Mouse (Mus musculus) kidney, postnatal 10 days (tissue): ENCODE results near the gene Epn2.
"Not testable (repeated sequence)": the region's sequence is repeated elsewhere in the genome, so short reads cannot be mapped to it uniquely, and the experiment has no call there.

Source experiments
- DNase-seq: peaks from one replicate; pipeline ENCODE4 v3.0.0; 2021; ENCODE audit warnings: mixed read lengths

Gene Epn2

DNA sequence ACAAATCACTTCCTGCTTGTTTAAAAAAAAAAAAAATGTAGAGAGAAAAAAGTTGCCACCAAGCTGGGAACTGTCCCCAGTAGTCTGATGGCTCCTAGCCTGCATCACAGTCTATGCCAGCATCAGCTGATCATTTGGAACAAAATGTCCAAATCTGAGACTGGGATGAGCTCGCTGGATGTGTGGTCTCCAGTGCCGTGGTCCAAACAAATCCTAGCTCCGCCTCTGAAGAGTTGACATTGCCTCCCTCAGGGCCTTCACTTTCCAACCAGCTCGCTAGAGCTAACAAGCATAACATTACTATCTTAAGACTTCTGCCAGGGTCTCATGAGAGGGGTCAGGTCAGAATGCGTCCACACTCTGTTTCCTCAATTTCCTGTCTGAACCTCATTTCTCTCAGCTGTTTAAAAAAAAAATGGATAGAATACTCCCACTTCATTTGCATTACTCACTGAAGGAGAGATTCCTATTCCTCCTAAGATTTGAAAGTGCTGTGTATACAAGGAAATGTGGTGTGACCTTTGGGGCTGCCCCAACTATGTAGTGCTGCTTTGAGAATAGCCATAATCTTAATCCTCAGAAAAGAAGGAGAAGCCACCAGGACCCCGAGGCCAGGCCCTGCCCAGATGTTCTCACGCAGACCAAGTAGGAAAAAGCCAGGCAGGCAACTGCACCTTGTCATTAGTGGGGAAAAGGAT, 11.2 kb upstream of the Epn2 start:
- peak; percentile 66 for DNase-seq

DNA sequence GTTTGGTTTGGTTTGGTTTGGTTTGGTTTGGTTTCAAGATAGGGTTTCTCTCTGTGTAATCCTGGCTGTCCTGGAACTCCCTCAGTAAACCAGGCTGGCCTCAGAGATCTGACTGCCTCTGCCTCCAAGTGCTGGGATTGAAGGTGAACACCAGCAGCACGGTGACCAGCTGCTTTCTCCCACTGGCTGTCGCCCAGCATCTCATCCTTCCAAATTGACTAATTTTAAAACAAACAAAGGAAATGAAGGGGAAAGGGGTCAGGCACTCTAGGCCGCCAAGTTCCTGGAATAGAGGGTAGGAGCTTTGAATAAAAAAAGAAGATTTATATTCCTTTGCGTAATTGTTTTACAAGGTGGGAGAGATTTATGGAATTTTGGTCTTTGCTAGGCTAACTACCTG, 5.9 kb upstream of the Epn2 start:
- peak; percentile 47 for DNase-seq

DNA sequence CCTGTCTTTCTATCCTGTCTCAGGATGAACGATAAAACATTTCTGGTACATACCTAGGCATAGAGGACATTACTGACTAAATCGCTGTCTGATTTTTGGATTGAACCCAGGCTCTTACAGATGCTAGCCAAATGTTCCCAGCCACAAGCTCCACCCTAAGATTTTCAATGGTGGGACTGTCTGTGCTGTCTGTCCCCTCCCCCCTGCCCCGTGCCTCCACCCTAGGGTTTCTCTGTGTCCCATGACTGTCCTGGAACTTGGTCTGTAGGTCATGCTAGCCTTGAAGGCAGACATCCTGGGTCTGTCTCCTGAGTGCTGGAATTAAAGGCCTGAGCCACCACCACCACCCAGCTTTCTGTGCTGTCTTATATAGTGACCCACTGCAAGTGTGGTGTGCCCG, 5.3 kb upstream of the Epn2 start:
- no peak for DNase-seq

DNA sequence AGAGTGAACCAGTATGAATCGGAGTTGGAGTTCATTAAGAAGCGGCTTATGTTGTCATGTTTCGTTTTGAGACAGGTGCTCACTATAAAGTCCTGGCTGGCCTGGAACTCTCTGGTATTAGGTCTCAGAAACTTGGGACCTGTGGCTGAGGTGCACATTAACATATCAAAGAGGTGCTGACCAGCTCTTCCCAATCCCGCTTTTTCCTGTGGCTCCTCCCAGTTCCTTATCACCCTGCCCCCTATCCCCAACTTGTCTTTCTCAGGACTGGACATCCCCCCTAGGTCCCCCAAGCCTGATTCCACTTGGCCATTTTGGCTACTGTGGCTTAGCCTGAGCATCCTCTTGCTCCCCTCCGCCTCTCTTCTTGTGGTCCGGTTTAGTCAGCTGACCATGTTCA, 4.6 kb upstream of the Epn2 start:
- DNase-seq = no peak

DNA sequence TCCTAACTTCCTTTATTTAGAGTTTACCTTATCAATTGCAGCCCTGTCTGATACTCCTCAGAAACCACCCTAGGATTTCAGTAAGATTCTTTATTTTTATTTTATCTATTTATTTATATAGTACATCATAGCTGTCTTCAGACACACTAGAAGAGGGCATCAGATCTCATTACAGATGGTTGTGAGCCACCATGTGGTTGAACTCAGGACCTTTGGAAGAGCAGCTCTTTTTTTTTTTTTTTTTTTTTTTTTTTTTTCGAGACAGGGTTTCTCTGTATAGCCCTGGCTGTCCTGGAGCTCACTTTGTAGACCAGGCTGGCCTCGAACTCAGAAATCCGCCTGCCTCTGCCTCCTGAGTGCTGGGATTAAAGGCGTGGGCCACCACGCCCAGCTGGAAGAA, 3.3 kb upstream of the Epn2 start:
- not testable (repeated sequence) for DNase-seq

DNA sequence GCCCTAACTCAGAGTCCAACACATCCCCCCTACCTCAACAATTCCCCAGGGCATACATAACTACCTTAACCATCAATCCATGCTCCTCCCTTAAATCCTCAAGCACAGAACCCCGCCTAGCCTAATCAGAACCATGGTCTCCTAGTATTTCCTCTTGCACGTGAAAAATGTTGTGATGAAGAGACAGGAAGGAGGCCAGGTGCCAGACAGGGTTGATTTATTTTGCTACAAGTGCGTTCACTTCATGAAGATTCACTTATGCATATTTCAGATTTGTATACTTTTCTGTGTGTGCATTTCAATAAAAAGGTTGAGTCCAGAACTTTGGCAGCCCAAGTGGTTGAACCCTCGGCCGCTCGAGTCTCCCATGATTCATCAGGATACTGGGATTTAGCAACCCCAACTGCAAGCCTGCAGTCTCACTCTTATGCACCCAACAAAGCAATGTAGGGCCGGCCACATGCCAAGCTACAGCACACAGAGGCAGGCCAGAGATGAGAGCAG, 443 bp upstream of the Epn2 start:
- peak; percentile 50 for DNase-seq

DNA sequence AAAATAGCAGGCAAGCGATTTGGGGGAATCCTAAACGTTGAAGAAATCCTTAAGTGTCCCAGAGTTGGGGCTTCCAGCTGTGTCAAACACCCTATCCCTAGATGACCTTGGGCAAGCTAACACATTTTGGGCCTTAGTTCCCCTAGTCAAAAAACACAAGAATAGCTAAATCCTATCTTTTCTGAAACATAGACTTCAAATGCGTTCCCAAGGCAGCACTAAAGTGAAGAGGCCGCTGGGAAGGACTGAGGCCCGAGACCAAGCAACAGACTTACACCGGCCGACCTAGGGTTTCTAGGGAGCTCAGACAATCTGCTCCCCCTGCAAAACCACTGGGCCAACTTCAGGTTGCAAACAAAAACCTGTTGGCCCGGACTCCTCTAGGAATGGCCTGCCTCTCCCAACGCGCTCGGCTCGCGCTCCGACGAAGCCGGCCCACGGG, 925 bp downstream of the Epn2 start:
- no peak for DNase-seq

DNA sequence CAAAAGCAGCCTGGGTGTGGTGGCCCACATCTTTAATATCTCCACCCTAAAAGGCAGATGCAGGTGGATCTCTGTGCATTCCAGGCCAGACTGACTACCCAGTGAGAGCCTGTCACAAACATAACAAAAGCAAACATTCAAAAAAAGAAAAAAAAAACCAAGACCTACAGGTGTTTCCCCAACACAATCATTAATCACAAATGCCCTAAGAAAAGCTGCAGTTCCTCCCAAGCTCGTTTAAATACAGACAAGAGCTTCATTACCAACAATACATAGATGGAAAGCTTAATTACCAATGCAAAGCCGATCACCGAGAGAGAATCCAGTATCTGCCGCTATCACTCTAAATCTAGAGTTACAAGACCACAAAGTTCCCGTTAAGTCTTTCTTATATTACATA, 1.5 kb downstream of the Epn2 start:
- DNase-seq = no peak

DNA sequence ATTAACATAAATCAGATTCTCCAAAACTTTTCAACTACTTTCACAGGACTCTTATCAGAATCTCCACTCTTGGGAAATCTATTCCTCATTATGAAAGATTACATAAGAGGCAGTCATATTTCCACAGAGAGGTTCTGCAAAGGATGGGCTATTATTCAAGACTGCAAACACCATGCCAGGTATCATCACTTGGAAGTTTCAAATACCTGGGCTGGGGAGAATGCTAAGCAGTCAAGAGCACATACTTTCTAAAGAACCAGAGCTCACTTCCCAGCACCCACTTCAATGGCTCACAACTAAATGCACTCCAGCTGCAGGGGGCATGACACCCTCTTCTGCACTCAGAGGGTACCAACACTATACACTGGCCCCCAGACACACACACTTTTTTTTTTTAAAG, 2.1 kb downstream of the Epn2 start:
- no peak for DNase-seq

DNA sequence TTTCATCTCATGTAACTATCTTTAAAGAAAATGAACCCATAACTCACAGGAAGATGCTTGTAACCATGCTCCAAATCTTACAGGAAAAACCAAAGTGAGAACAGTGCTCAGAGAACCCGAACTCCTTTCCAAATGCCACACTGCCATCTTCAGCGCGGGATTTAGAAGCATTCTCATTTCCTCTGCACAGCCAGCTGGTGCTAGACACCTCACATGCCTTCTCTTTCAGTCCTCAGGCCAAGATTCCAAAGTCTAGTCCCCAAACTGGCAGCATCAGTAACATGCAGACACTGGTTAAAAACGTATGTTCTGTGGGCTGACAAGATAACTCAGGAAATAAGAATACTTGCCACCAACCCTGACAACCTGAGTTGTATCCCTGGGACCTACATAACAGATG, 6.2 kb downstream of the Epn2 start:
- no peak for DNase-seq

DNA sequence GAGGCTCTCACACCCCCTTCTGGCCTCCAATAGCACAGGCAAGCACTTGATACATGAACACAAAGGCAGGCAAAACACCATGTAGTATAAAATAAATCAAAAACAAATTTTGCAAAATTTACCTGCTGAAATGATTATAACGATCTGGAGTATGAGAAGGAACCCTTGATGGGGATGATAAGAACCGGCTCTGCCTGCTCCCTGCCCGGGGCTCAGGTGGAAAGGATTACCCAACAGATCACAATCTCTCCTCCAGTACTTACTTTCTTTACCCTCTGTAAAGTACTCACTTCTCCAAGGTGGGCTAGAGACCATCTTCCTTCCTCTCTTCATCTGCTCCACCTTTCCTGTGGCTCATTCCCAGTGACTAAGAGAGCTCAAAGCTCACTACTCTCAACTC, 8.3 kb downstream of the Epn2 start:
- no peak for DNase-seq

DNA sequence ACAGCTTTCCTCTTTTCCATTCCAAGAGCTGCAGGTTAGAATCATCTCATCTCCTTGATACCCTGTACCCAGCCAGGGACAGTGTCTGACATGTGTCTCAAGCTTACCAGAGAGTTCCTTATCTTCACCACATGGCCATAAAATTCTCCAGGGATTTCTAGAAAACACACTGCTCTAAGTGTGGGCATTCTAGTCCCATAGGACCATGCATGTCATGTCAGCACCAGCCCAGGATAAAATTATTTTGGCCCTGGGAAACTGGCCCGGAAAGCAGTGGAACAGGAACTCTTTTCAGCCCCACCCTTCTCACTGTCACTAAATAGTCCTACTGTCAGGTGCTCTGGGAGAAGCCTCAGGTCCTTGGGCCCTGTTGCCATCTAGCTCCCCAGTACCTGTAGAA, 9.8 kb downstream of the Epn2 start:
- DNase-seq = no peak

DNA sequence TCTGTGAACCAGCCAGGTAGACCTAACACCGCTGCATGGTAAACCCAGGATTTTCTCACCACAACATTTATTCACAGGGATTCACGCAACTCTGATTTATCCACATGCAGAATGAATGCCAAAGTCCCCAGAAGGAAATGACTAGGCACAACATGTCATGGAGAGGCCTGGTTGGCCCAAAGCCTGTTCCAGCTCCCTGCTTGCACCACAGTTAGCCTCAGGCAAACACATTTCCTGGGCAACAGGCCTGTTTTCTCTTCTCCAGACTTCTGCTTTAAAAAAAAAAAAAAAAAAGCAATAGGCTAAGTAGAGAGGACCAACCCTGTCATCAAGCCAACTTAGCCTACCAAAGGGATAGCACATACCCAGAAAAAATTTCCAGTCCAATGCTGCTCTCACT, 14.9 kb downstream of the Epn2 start:
- DNase-seq = peak; percentile 48

DNA sequence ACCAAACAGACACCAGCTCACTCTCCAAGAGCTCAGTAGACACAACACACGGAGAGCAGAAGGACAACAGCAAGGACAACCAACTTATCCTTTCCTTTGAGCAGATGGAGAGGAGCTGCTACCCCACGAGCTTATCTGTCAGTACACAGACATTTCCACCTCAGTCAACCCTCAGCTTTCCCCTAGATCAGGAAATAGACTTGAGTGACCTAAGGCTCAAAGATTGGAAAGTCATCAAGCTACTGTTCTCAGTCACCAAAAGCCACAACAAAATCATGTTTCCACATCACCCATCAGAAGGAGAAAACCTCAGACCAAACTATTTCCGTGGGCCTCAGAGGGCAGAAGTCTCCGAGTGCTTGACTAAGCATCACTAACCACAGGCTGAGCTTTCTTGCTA, 15.5 kb downstream of the Epn2 start:
- DNase-seq = no peak

DNA sequence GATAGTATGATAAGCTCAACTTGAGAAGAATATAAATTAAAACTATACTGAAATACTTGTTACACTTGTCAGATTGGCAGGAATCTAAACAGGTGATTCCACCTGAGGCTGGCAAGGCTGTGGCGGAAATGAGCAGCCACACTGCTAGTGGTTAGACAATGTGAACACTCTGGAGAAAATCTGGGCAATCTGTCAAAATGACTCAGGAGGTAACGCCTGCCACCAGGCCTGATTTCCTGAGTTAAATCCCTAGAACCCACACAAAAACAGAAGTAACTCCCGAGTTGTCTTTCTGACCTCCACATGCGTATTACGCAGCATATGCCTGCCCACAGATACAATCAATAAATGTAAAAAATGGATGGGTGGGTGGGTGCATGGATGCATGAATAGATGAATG, 17.1 kb downstream of the Epn2 start:
- DNase-seq = no peak

DNA sequence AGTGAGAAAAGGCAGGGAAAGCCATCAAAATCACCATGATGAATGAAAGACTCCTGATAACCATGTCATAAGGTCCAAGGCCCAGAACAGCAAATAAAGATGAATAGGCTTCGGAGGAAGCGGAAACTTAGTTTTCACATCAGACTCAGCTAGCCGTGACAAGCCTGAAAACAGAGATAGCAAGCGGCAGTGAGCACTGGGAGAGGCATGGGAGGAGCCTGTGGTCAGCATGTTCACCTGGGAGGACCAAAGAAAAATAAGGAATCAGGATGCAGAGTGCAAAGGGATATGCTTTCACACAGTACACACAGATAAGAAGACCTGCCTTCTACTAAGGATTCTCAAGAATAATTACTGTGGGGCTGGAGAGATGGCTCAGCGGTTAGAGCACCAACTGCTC, 19.9 kb downstream of the Epn2 start:
- DNase-seq = no peak

DNA sequence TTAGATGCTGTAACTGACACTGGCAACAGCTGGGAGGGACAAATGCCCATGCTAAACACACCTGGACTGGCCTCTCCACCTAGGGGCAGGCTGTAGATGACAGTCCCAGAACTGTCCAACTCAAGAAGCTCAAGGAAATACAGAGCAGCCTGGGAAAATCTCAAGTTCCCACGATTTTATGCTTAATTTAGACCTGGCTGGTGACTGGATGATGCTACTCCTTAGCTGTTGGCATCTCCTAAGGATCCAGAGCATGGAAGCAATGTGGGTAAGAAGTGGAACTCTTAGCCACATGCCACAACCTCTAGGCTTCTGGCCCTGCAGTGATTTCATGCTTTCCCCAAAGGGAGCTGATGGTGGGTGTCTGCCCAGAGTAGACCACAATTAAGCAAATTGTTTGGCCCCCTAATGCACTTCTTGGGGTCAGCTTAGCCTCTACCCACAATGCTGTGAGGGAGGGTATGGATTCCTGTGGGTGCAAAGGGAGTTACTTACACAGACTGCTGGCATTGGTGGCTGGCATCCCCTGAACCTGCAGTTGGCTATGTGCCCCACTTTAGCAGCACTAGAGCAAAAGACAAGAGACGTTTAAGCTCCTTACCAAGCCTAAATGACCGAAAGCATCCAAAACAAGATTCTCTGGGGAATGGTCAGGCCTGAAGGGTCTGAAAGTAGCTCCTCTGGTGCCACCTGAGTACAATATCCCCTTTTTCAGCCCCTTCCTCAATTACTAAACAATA, 26.3 kb downstream of the Epn2 start:
- DNase-seq = no peak

DNA sequence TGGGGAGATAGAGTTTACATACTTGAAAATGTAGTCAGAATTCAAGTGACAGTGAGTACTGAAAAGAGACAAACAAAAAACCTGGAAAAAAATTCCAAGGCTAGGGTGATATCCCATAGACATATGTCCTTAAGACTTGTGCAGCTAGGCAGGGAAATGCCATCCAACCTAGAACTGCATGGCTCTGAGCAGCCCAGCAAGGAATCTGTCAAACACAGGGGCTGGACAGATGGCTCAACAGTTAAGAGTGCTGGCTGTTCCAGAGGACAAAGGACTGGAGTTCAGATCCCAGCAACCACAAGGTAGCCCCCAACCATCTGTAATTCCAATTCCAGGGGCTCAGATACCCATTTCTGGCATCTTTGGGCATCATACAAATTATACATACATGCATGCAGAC, 28.9 kb downstream of the Epn2 start:
- no peak for DNase-seq

DNA sequence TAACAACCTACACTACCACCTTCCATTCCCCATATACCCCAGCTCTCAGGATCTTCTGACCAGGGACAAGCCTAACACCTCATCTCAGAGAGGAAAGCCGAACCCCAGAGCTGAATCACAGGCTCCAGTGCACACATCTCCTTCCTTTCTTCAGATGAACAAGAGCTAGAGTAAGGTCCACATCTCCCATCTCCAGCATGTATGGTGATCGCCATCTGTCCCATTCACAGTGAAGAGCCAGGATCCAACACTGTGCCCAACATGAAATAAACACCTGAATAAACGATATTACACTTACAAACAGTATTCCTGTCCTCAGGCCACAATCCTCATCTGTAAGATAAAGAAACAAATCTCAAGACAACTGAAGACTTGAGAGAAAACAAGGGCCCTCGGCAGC, 31.8 kb downstream of the Epn2 start:
- DNase-seq = no peak

DNA sequence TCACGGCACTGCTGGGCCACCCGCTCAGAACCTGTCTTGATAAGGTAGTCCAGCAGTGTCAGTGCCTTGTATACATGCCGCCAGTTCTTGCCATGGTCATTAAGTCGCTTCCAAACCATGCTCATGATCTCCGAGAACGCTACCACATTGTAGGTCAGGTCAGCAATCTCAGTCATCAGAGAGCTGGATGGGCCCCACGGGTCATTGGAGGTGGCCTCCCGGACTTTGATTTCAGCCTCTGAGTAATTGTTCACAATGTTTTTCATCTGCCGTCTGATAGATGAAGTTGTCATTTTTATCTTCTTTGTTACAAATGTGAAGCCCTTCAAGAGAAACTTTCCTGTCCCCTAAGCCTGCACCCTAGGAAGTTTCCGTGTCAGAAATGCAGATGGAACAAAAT, 33.0 kb downstream of the Epn2 start:
- DNase-seq = no peak

DNA sequence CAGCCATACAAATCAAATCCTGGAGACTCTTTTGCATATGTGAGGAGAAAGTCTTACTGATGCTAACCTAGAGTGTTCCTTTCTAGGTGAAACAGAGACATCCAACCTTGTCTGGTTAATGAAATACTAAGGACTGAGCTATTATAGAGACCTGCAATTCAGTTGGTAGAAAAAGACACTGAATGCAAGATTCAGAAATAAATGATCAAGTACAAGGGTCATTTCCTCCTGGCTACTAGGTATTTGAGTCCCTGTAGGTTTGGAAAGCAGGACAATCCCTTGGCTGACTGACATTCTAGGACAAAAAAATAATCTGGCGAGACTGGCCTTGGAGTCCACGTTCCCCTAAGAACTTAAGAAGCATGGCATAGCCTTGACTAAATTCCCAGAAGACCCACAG, 33.9 kb downstream of the Epn2 start:
- DNase-seq = no peak

DNA sequence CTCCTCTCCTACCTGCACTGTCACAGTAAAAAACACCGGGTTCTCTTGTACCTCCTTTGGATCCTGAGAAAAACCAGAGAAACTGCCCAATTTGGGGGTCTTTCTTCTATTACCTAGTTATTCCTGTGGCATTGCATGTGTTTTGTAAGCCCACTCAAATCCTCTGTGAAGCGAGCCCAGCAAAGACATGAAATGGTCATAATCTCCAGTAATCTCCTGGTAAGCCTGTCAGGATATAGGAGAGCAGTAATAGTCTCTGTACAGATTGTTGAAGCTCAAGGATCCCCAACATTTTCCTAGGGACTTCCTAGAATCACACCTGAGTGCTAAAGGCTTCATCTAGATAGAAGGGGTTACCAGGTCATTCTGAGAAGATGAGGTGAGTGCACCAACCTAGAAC, 38.4 kb downstream of the Epn2 start:
- DNase-seq = no peak

DNA sequence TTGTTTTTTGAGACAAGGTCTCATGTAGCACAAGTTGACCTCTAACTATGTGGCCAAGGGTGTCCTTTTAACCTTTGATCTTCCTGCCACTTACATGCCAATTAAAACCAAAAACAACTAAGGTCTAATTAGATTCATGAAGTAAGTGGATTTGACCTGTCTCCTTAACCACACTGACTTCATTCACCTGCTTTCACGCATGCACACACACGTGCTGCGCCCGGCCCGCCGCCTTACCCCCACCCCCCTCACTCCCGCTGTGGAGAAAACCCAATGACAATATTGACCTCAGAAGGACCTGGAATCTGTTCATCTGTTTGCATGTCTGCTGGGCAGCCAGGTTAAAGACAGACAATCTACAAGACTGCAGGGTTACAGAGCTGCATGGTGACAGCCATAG, 38.8 kb downstream of the Epn2 start:
- no peak for DNase-seq

DNA sequence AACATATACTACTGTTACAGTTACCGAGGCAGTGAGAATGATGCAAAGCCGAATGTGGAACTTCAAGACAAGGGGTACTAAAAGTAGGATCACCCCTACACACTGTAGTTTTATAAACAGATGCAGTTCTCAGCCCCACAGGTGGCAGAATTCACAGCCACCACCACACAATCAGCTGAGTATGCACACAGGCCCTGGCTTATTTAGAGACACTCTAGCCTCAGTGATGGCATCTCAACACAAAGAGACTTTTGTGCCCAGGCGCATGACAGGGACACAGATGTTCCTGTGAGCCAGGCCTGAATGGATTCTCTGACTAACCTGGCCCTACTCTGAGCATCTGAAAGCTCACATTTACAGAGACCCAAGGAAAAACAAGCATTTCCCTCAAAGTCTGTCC, 42.1 kb downstream of the Epn2 start:
- no peak for DNase-seq

DNA sequence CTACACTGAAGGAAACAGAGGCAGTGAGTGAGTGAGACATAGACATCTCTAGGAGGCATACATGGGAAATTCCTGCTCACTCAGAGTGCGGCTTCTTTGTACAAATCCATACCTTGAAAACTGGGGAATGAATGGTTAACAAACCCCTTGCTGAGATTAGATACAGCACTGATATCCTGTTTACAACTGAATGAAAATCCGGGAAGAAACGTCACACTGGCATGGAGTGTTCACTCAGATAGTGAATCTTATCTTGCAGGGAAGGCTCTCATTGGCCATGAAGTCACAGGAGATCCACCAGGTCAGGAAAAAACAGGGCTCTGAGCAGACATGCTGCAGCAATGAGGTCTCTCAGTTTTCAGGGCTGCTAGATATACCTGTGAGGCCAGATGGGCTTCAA, 42.5 kb downstream of the Epn2 start:
- DNase-seq = no peak
